Mouse (Mus musculus) ES-Bruce4 (cell line): ENCODE measurements at regions not wholly inside any gene's neighbourhood (a gene's known extent, or its start where the extent isn't known, plus 50 kb on each side); places are given as distances from the start of the nearest gene placed in this dataset.

ENCODE experiments used
- CTCF ChIP-seq: IDR thresholded peaks from one replicate; pipeline ENCODE4 v1.8.1; 2011; ENCODE audit warnings: low read depth, low read length
- EP300 ChIP-seq: IDR thresholded peaks from 2 replicates; pipeline ENCODE4 v1.6.1; 2011; ENCODE audit warnings: low read depth, low read length; ENCODE audit not compliant: insufficient read depth

GRCm38 (mm10) chr14:86150329-86150866, 990.6 kb downstream of the Diaph3 start:
- TF ChIP-seq EP300 (no peak), CTCF (no peak)
